Mouse (Mus musculus) liver, embryonic 13.5 days (tissue): ENCODE measurements around the gene Prex1. TPM values are rescaled to one million over a fixed set of nuclear protein-coding genes. Genes with fewer than 3 reads are reported as not detected.
"Not testable (repeated sequence)": the region's sequence is repeated elsewhere in the genome, so short reads cannot be mapped to it uniquely, and the experiment has no call there.

Source experiments
- ATAC-seq: fragments of 200-750 bp; cut with Nextera tagmentation; 2 replicates; pipeline ENCODE4 v1.8.0; 2017; ENCODE audit warnings: low read depth, mild to moderate bottlenecking, moderate number of reproducible peaks, moderate library complexity
- DNase-seq: peaks from one replicate; pipeline ENCODE4 v3.0.0; 2022
- H3K27ac ChIP-seq: fragments of 300-500 bp; sonication (generic); 2 replicates; pipeline ENCODE4 v1.5.1; 2015; ENCODE audit warnings: moderate library complexity, mild to moderate bottlenecking, inconsistent platforms
- H3K27me3 ChIP-seq: fragments of 300-500 bp; sonication (generic); 2 replicates; pipeline ENCODE4 v1.6.1; 2015; ENCODE audit warnings: mild to moderate bottlenecking, inconsistent platforms
- H3K36me3 ChIP-seq: fragments of 300-500 bp; sonication (generic); 2 replicates; pipeline ENCODE4 v1.6.1; 2015; ENCODE audit warnings: mild to moderate bottlenecking, inconsistent platforms
- H3K4me1 ChIP-seq: fragments of 300-500 bp; sonication (generic); replicated peaks from 2 replicates; pipeline ENCODE4 v1.6.1; 2015; ENCODE audit warnings: inconsistent platforms
- H3K4me2 ChIP-seq: fragments of 300-500 bp; sonication (generic); 2 replicates; pipeline ENCODE4 v1.6.1; 2015; ENCODE audit warnings: inconsistent platforms, mild to moderate bottlenecking, moderate library complexity
- H3K4me3 ChIP-seq: fragments of 300-500 bp; sonication (generic); replicated peaks from 2 replicates; pipeline ENCODE4 v1.5.1; 2015; ENCODE audit warnings: mild to moderate bottlenecking, inconsistent platforms
- H3K9ac ChIP-seq: fragments of 300-500 bp; sonication (generic); 2 replicates; pipeline ENCODE4 v1.6.1; 2015; ENCODE audit warnings: mild to moderate bottlenecking, inconsistent platforms
- H3K9me3 ChIP-seq: fragments of 300-500 bp; sonication (generic); replicated peaks from 2 replicates; pipeline ENCODE4 v1.6.1; 2016; ENCODE audit warnings: inconsistent platforms
- WGBS: fragments of 180-500 bp; shearing (Covaris S2); methylation state at CpG from one replicate; pipeline ENCODE4 v1.1.7; 2015; ENCODE audit not compliant: insufficient replicate concordance; 5-methylcytosine and 5-hydroxymethylcytosine counted together
- polyA plus RNA-seq: library from polyadenylated mRNA; unstranded; fragments of >200 nt; fragmentation: Nextera tagmentation; extraction: Ambion mirVana; gene quantifications from 2 replicates; pipeline ENCODE4 v1.2.1, GENCODE M21; 2015

The Prex1 gene
- polyA plus RNA-seq, 1 experiment from 2014 or later, result 9.1 TPM

DNA sequence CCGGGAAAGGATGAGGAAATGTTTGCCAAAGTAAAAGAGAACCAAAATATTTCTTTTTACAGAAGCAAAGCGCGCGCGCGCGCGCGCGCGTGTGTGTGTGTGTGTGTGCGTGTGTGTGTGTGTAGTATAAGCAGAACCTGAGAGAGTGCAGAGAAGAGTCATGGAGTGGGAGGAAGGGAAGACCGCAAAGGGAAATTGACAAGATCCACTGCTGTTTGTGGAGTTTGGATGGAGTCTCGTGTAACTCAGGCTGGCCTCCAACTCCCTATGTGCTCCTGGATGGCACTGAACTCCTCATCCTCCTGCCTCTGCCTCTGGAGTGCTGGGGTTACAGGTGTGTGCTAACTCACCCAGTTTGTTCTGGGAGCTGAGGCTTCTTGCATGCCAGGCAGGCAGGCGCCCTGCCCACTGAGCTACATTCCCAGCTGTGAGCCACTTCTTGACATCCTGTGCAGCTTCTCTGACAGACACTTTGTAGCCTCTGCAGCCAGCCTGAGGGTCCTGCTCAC lies 191.0 kb downstream of the Prex1 start:
- no peak overlapping the region for H3K27ac ChIP-seq
- no peak overlapping the region for H3K9ac ChIP-seq
- no peak overlapping the region for H3K4me3 ChIP-seq
- DNase-seq (no peak), ATAC-seq (no peak)
- peaks cover 7% of the 10 kb centered on the region; the same call in 1 of the 2 replicates for H3K27me3 ChIP-seq
- no peak overlapping the region for H3K4me2 ChIP-seq
- no peaks in the 10 kb centered on the region for H3K36me3 ChIP-seq
- no peaks in the 10 kb centered on the region for H3K4me1 ChIP-seq
- WGBS, result 86% methylated on average over 15 of the region's 15 CpGs
- H3K9me3 ChIP-seq, result no peaks in the 10 kb centered on the region

DNA sequence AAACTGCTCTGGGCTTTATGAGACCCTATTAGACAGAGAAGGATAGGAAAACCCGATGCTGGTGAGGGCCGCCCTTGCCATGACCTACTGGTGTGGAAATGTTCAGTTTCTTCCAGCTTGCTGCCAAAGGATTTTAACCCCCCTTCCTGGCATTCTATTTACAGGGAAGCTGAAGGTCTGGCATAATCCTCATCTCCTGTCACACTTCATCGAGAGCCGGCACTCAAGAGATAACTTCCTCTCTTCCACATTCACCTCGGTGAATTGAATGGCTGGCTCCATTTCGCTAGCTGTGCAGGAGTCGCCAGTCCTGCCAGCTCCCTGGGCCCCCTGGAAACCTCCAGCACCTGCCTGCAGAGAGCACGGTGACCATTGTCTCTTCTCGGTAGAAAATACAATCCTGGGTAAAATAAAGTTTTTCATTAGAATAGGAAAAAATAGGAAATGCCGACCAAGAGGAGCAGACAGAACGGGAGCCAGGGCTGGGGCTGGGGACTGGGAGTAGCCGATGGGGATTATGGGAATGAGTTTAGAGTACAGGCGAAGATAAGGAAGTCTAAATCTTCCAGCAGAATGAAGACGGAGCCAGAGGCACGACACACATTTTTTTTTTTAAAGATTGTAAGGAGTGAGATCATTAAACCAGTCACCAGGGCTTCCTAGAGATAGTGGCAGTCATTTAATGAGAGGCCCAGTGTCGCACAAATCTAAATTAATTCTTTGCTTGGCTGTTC lies 191.6 kb downstream of the Prex1 start:
- H3K9ac ChIP-seq, result no peak overlapping the region
- H3K27ac ChIP-seq, result no peak overlapping the region
- ATAC-seq (no peak), DNase-seq (no peak)
- H3K4me2 ChIP-seq, result no peak overlapping the region
- H3K27me3 ChIP-seq, result peaks cover 7% of the 10 kb centered on the region; the same call in 1 of the 2 replicates
- no peaks in the 10 kb centered on the region for H3K36me3 ChIP-seq
- no peaks in the 10 kb centered on the region for H3K9me3 ChIP-seq
- no peak overlapping the region for H3K4me3 ChIP-seq
- 0 out of 2 replicates have a peak, but pooled peaks cover 3% of the 10 kb centered on the region for H3K4me1 ChIP-seq
- 44% methylated on average over 16 of the region's 16 CpGs for WGBS

DNA sequence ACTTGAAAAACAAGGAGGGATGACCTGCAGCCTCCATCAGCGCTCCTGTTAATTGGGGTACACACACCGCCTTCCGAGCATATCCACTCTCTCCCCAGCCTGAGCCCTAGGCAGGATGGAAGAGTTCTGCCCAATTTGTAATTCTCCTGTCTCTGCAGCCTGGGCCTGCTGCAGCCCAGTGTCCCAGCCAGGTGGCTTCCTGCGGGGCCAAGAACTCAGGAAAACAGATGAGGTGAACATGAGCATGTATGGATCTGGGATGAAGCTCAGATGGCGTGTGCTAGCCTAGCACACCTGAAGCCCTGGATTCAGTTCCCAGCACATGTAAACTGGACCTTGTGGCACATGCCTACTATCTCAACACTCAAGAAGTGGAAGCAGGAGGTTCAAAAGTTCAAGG lies 192.2 kb downstream of the Prex1 start:
- DNase-seq, result no peak
- Histone ChIP-seq H3K9me3 (no peaks in the 10 kb centered on the region), H3K27me3 (peaks cover 8% of the 10 kb centered on the region; the same call in 1 of the 2 replicates), H3K4me2 (no peak overlapping the region), H3K9ac (no peak overlapping the region), H3K4me3 (no peak overlapping the region), H3K27ac (no peak overlapping the region), H3K4me1 (0 out of 2 replicates have a peak, but pooled peaks cover 3% of the 10 kb centered on the region), H3K36me3 (no peaks in the 10 kb centered on the region)
- ATAC-seq, result no peak
- 80% methylated on average over 5 of the region's 5 CpGs for WGBS

DNA sequence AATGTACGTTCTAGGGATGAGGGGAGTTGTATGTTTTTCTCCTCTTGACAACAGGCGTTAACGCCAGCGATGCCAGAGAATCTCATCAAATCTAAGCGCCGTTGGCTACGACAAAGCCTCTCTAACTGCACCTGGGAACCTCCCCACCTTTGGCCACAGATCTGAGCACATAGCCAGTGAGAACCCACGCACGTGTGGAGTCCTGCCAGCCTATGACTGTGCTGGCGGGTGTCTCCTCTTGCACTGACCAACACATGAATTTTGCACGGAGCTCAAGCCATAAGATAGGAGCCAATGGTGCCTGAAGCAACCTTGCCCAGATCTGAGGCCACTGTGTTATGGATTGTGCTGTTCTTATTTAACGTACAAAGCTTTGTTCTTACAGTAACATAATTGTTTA lies 193.1 kb downstream of the Prex1 start:
- H3K9me3 ChIP-seq, result no peaks in the 10 kb centered on the region
- H3K4me3 ChIP-seq, result no peak overlapping the region
- peaks cover 10% of the 10 kb centered on the region; the same call in 1 of the 2 replicates for H3K27me3 ChIP-seq
- 0 out of 2 replicates have a peak, but pooled peaks cover 3% of the 10 kb centered on the region for H3K4me1 ChIP-seq
- H3K4me2 ChIP-seq, result no peak overlapping the region
- ATAC-seq, result no peak
- DNase-seq, result no peak
- no peak overlapping the region for H3K27ac ChIP-seq
- no peak overlapping the region for H3K9ac ChIP-seq
- no peaks in the 10 kb centered on the region for H3K36me3 ChIP-seq
- 77% methylated on average over 12 of the region's 12 CpGs for WGBS

DNA sequence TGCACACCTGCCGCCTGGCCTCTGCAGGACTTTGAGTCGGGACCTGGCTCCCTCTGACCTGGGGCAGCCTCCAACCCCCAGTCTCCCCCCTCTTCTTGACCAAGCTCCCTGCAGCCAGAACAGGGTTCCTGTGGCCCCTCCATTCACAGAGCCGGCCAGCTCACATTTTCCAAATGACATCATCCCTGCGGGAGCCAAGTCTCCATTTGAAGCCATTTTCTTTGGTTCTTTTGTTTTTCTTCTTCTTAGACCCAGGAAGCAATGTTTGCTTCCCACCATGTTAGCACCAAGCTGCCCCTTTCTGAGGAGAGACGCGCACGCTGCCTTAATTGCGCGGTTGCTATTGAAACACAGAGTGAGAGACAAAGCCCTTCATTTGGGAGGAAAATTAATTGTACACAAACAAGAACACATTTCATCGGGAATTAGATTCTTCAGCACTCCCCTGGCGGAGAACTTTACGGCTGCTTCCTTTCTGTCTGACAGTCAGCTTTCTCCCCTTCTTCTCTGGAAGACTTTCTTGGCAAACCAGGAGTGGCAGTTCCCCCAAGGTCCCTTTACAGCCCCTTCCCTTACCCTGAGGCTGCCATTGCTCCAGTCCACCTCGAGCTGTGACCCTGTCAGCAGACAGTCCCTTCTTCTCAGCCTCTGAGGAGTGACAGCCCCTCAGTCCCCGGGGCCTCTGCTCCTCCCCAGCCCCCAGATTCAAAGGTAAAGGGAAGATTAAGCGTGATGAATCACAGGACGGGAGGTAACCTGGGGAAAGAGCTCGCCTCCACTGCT lies 196.0 kb downstream of the Prex1 start:
- not testable (repeated sequence) for H3K9me3 ChIP-seq, H3K27me3 ChIP-seq, H3K27ac ChIP-seq, DNase-seq, H3K4me2 ChIP-seq, H3K4me1 ChIP-seq, H3K9ac ChIP-seq, H3K36me3 ChIP-seq, ATAC-seq, H3K4me3 ChIP-seq
- 24% methylated on average over 14 of the region's 17 CpGs for WGBS

DNA sequence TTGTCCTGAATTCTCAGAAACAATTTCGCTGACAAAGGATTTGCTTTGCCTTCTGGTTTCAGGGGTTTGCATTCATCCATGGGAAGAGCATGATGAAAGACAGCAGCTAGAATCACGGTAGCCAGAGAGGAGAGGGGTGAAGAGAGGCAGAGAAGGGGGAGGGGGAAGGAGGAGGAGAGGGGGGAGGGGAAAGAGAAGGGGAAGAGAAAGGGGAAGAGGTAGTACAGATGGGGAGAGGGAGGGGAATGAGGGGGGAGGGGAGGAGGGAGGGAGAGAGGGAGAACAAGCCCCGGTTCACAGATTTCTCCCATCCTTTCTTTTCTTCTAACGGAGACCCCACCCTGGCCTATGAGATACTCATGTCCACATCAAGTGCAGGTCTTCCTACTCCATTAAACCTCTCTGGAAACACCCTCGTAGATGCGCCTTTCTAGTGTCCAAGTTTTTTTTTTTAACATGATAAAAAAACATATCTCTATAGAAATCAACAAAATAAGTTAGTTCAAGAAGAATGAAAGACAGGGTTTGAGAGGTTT lies 196.7 kb downstream of the Prex1 start:
- no peak overlapping the region for H3K27ac ChIP-seq
- H3K4me1 ChIP-seq, result 0 out of 2 replicates have a peak, but pooled peaks cover 3% of the 10 kb centered on the region
- ATAC-seq (no peak), DNase-seq (no peak)
- H3K36me3 ChIP-seq, result no peaks in the 10 kb centered on the region
- peaks cover 10% of the 10 kb centered on the region; the same call in 1 of the 2 replicates for H3K27me3 ChIP-seq
- no peak overlapping the region for H3K4me2 ChIP-seq
- 41% methylated on average over 6 of the region's 6 CpGs for WGBS
- H3K9ac ChIP-seq, result no peak overlapping the region
- no peaks in the 10 kb centered on the region for H3K9me3 ChIP-seq
- H3K4me3 ChIP-seq, result no peak overlapping the region

Other genes starting within 250 kb of the Prex1 start
- 3.8 and 4.5 TPM in 2 replicates for gene Trp53rkb, start 78.7 kb upstream of the Prex1 start, polyA plus RNA-seq
- 3.4 and 5.1 TPM in 2 replicates for gene Arfgef2, start 91.8 kb upstream of the Prex1 start, polyA plus RNA-seq
- gene Cse1l, start 192.2 kb upstream of the Prex1 start, polyA plus RNA-seq, result 69.3 and 92.1 TPM in 2 replicates